Mouse (Mus musculus) lung, embryonic 14.5 days (tissue): ENCODE measurements around the gene AY074887. TPM values are rescaled to one million over a fixed set of nuclear protein-coding genes. Genes with fewer than 3 reads are reported as not detected.

Experiments used
- ATAC-seq: fragments of 200-750 bp; cut with Nextera tagmentation; 2 replicates; pipeline ENCODE4 v1.8.0; 2017; ENCODE audit warnings: mild to moderate bottlenecking, moderate TSS enrichment, moderate library complexity; ENCODE audit not compliant: insufficient read depth
- DNase-seq: peaks from one replicate; pipeline ENCODE4 v3.0.0-alpha.2; 2015
- H3K27ac ChIP-seq: fragments of 300-500 bp; sonication (generic); 2 replicates; pipeline ENCODE4 v1.5.1; 2014; ENCODE audit warnings: low read depth, mild to moderate bottlenecking, moderate library complexity
- H3K27me3 ChIP-seq: fragments of 300-500 bp; sonication (generic); 2 replicates; pipeline ENCODE4 v1.6.1; 2014; ENCODE audit warnings: low read length, control low read depth; ENCODE audit not compliant: insufficient read depth
- H3K36me3 ChIP-seq: fragments of 300-500 bp; sonication (generic); 2 replicates; pipeline ENCODE4 v1.6.1; 2014; ENCODE audit warnings: control low read depth; ENCODE audit not compliant: insufficient read depth
- H3K4me1 ChIP-seq: fragments of 300-500 bp; sonication (generic); 2 replicates; pipeline ENCODE4 v1.6.1; 2014; ENCODE audit warnings: antibody characterized with exemption, control low read depth; ENCODE audit not compliant: insufficient read depth
- H3K4me2 ChIP-seq: fragments of 300-500 bp; sonication (generic); 2 replicates; pipeline ENCODE4 v1.6.1; 2014; ENCODE audit warnings: mild to moderate bottlenecking
- H3K4me3 ChIP-seq: fragments of 300-500 bp; sonication (generic); 2 replicates; pipeline ENCODE4 v1.5.1; 2014; ENCODE audit warnings: low read depth, low read length
- H3K9ac ChIP-seq: fragments of 300-500 bp; sonication (generic); 2 replicates; pipeline ENCODE4 v1.6.1; 2014
- H3K9me3 ChIP-seq: fragments of 300-500 bp; sonication (generic); 2 replicates; pipeline ENCODE4 v1.6.1; 2016; ENCODE audit warnings: low read depth, low read length, control low read depth
- CTCF ChIP-seq: IDR thresholded peaks from 2 replicates; pipeline ENCODE4 v1.5.1; 2016; ENCODE audit warnings: antibody characterized with exemption, low read depth
- WGBS: fragments of 180-500 bp; shearing (Covaris S2); extraction: QIAGEN DNeasy Blood & Tissue Kit; methylation state at CpG from one replicate; pipeline ENCODE4 v1.1.7; 2014; 5-methylcytosine and 5-hydroxymethylcytosine counted together
- polyA plus RNA-seq: library from polyadenylated mRNA; unstranded; fragments of >200 nt; fragmentation: Nextera tagmentation; extraction: Ambion mirVana; gene quantifications from 2 replicates; pipeline ENCODE4 v1.2.1, GENCODE M21; 2014

AY074887 gene
- 1.3 and 1.5 TPM in 2 replicates for polyA plus RNA-seq

DNA sequence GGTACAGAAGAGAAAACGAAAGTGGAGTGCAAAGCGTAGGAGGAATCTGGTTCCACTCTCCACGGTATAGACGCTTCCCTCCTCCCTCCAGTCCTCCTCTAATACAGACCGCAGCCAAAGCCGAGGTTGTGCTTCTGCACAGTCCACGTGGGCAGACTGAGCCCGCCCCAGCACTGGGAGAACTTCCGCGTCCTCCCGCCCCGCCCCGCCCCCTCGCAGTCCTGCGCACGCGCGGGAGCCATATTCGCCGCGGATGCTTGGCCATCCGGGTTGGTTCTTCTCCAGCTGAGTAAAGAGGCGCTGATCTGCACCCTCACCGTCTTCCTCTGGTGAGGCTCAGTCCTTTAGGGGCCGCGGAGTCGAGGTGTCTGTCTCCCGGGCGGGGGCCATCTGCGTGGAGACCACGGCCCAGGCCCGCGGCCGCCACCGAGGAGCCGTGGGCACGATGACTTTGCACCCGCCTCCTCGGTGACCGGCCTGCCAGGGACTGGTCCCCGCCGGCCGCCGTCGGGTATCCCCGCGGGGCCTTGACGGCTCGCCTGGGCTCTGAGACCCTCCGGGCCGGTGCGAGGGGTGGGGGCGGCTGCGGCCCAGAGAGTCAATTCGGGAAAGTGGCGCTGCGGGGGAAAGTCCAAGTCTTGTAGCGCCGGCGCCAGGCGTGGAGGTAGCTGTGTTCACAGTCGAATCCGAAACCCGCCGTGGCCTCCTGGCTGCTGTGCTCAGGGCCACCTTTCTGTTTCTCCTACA lies at the start of gene AY074887, which contains the start of gene Psma4:
Gene AY074887 (minus strand): TSS at position 424 of the 747 bp plus-strand sequence.
Gene Psma4 (plus strand): TSS at position 216 of the 747 bp plus-strand sequence.
- peak; percentile 94 for DNase-seq
- H3K27me3 ChIP-seq = no peaks in the 10 kb centered on the region
- H3K4me1 ChIP-seq = peaks cover 9% of the 10 kb centered on the region
- peak within 1 kb of the TSS; percentile 80 for H3K4me3 ChIP-seq
- no peak for TF ChIP-seq CTCF
- H3K4me2 ChIP-seq = peak within 1 kb of the TSS; percentile 80
- H3K27ac ChIP-seq = peak within 1 kb of the TSS; percentile 86
- H3K36me3 ChIP-seq = peaks cover 35% of the 10 kb centered on the region
- WGBS = under 1% methylated on average over 65 of the region's 65 CpGs
- H3K9ac ChIP-seq = peak within 1 kb of the TSS; percentile 78
- peak; percentile 100 for ATAC-seq
- no peaks in the 10 kb centered on the region for H3K9me3 ChIP-seq

GRCm38 (mm10) chr9:54995645-54996044 lies 44.8 kb upstream of the AY074887 start:
- H3K9ac ChIP-seq = no peak overlapping the region
- TF ChIP-seq CTCF = no peak
- WGBS = 56% methylated on average over 3 of the region's 3 CpGs

GRCm38 (mm10) chr9:54994381-54994780 lies 43.6 kb upstream of the AY074887 start:
- 52% methylated on average over 3 of the region's 3 CpGs for WGBS
- no peak for ATAC-seq

More at GRCm38 (mm10) chr9:54995645-54996044, 44.8 kb upstream of the AY074887 start:
- Histone ChIP-seq H3K4me3 (no peak overlapping the region), H3K36me3 (no peaks in the 10 kb centered on the region), H3K9me3 (no peaks in the 10 kb centered on the region), H3K27me3 (no peaks in the 10 kb centered on the region), H3K4me2 (no peak overlapping the region), H3K4me1 (no peaks in the 10 kb centered on the region), H3K27ac (no peak overlapping the region)
- ATAC-seq (no peak), DNase-seq (no peak)

DNA sequence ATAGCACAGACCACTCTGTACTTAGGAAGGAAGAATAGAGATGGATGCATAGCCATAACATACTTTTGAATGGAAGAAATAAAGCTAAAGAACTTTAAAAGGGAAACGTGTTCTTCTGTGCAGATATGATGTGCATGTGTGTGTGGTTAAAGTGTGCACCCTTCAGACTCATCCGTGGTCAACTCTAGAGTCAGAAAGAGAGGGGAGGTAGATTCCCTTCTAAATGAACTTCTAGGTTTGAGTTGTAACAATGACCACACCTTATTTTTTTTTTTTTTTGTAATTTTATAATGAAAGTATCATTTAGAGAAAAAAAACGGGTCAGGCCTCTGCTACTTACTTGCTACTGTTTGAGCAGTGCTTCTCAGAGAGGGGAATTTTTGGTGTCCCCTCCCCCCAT lies 39.6 kb upstream of the AY074887 start:
- TF ChIP-seq CTCF = no peak
- no peak overlapping the region for H3K27ac ChIP-seq

More at GRCm38 (mm10) chr9:54994381-54994780, 43.6 kb upstream of the AY074887 start:
- TF ChIP-seq CTCF = no peak
- Histone ChIP-seq H3K4me2 (no peak overlapping the region), H3K9ac (no peak overlapping the region), H3K4me1 (no peaks in the 10 kb centered on the region), H3K27ac (no peak overlapping the region), H3K9me3 (no peaks in the 10 kb centered on the region), H3K36me3 (no peaks in the 10 kb centered on the region), H3K4me3 (no peak overlapping the region), H3K27me3 (no peaks in the 10 kb centered on the region)
- no peak for DNase-seq

DNA sequence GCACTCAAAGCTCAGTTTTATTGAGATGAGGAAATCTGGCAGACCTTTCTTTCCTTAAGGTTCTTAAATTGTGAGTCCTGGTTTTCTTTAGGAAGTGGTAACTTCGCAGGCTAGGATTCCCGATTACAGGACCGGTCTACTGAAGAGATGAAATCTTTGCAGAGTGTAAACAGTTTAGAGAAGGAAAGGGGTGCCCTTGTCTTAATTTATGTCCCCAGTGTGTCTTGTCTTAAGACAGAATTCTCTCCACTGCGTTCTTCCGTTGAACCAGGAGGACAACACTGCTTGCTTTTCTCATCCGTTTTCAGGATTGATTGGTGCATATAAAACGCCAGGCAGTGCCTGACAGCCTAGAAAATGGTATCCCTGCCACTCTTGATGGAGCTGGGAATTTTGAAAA lies 31.6 kb upstream of the AY074887 start:
- WGBS = 5% methylated on average over 7 of the region's 7 CpGs
- Histone ChIP-seq H3K9ac (no peak overlapping the region), H3K4me1 (no peaks in the 10 kb centered on the region), H3K4me3 (no peak overlapping the region), H3K9me3 (no peaks in the 10 kb centered on the region), H3K4me2 (peak overlapping the region; percentile 92), H3K36me3 (no peaks in the 10 kb centered on the region), H3K27ac (no peak overlapping the region), H3K27me3 (peaks cover 39% of the 10 kb centered on the region)
- DNase-seq (no peak), ATAC-seq (no peak)
- no peak for TF ChIP-seq CTCF

More for the DNA sequence above, 39.6 kb upstream of the AY074887 start:
- 71% methylated on average over 3 of the region's 3 CpGs for WGBS
- Histone ChIP-seq H3K9me3 (no peaks in the 10 kb centered on the region), H3K27me3 (no peaks in the 10 kb centered on the region), H3K36me3 (no peaks in the 10 kb centered on the region), H3K4me1 (no peaks in the 10 kb centered on the region), H3K9ac (no peak overlapping the region), H3K4me2 (no peak overlapping the region), H3K4me3 (no peak overlapping the region)
- ATAC-seq = no peak
- DNase-seq = no peak

- H3K27ac ChIP-seq = no peak overlapping the region
- H3K36me3 ChIP-seq = no peaks in the 10 kb centered on the region
- DNase-seq = peak; percentile 71
- H3K4me1 ChIP-seq = no peaks in the 10 kb centered on the region
- H3K9me3 ChIP-seq = no peaks in the 10 kb centered on the region
- H3K27me3 ChIP-seq = peaks cover 39% of the 10 kb centered on the region
- ATAC-seq = peak; percentile 77; the same call in 1 of the 2 replicates
- no peak for TF ChIP-seq CTCF
- H3K9ac ChIP-seq = peak overlapping the region; percentile 46
- peak overlapping the region; percentile 58 for H3K4me3 ChIP-seq
- peak overlapping the region; percentile 92 for H3K4me2 ChIP-seq
- WGBS = under 1% methylated on average over 85 of the region's 85 CpGs
Measured at GRCm38 (mm10) chr9:54981291-54982191, 30.7 kb upstream of the AY074887 start.
